Mouse (Mus musculus) heart, adult 2 months (tissue): Measurements from ENCODE around the gene Fam160a2.

ENCODE experiments used
- CTCF ChIP-seq: fragments of 200-600 bp; IDR thresholded peaks from 2 replicates; pipeline ENCODE4 v1.8.1; 2022; ENCODE audit warnings: antibody characterized with exemption, mild to moderate bottlenecking, moderate library complexity
- POLR2A ChIP-seq: fragments of 200-500 bp; IDR thresholded peaks from 2 replicates; pipeline ENCODE4 v1.6.1; 2011; ENCODE audit warnings: mild to moderate bottlenecking, low read depth, low read length, control low read depth; ENCODE audit not compliant: insufficient read depth

DNA sequence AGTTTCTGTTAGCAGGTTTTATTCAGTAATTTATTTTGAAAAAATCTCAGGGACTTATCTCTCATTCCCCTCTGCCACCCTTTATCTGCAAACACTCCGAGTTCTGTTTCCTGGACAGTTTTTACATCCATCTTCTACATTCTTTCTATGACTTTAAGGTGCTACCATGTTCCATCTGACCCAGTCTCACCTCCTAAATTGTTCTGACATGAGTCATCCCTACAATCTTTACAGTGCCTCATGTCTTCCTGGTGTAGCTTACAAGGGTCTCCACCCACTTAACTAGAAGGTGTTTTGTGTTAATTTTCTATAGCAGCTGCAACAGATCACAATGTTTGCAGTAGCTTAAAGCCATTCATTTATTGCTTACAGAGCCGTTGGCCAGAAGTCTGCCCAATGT, 21.0 kb upstream of the Fam160a2 start:
- TF ChIP-seq POLR2A, result no peak
- TF ChIP-seq CTCF, result no peak
